Mouse (Mus musculus): ENCODE data around the gene Cep85l.

Gene Cep85l

GRCm38 (mm10) chr10:53379709-53380106 is at the start of gene Cep85l:
Gene Cep85l, minus strand, starts transcription at chr10:53379947.
- DNase-seq (ENCODE audit: extremely low spot score, low read depth, low spot score) = no peak

- no peak for DNase-seq (ENCODE audit: extremely low spot score, low read depth, low spot score)
These were observed 49.1 kb upstream of the Cep85l start for GRCm38 (mm10) chr10:53428695-53429447.

GRCm38 (mm10) chr10:53426524-53426923 is 46.8 kb upstream of the Cep85l start:
- DNase-seq (ENCODE audit: extremely low spot score, low read depth, low spot score) = no peak

GRCm38 (mm10) chr10:53423091-53423490 is 43.3 kb upstream of the Cep85l start:
- no peak for DNase-seq (ENCODE audit: extremely low spot score, low read depth, low spot score)

GRCm38 (mm10) chr10:53422206-53422605 is 42.5 kb upstream of the Cep85l start:
- no peak for DNase-seq (ENCODE audit: extremely low spot score, low read depth, low spot score)

- DNase-seq (ENCODE audit: extremely low spot score, low read depth, low spot score) = no peak
These were observed 41.9 kb upstream of the Cep85l start for GRCm38 (mm10) chr10:53421613-53422012.

GRCm38 (mm10) chr10:53420069-53420468 is 40.3 kb upstream of the Cep85l start:
- DNase-seq (ENCODE audit: extremely low spot score, low read depth, low spot score) = no peak

- DNase-seq (ENCODE audit: extremely low spot score, low read depth, low spot score) = no peak
These were observed 39.6 kb upstream of the Cep85l start for GRCm38 (mm10) chr10:53419139-53419935.

- no peak for DNase-seq (ENCODE audit: extremely low spot score, low read depth, low spot score)
These were observed 37.3 kb upstream of the Cep85l start for GRCm38 (mm10) chr10:53417015-53417414.

- no peak for DNase-seq (ENCODE audit: extremely low spot score, low read depth, low spot score)
These were observed 36.5 kb upstream of the Cep85l start for GRCm38 (mm10) chr10:53416152-53416712.

- no peak for DNase-seq (ENCODE audit: extremely low spot score, low read depth, low spot score)
These were observed 35.5 kb upstream of the Cep85l start for GRCm38 (mm10) chr10:53415252-53415651.

GRCm38 (mm10) chr10:53414092-53415085 is 34.6 kb upstream of the Cep85l start:
- DNase-seq (ENCODE audit: extremely low spot score, low read depth, low spot score) = no peak

GRCm38 (mm10) chr10:53412936-53413335 is 33.2 kb upstream of the Cep85l start:
- DNase-seq (ENCODE audit: extremely low spot score, low read depth, low spot score) = no peak

- DNase-seq (ENCODE audit: extremely low spot score, low read depth, low spot score) = no peak
These were observed 32.4 kb upstream of the Cep85l start for GRCm38 (mm10) chr10:53412165-53412564.

- no peak for DNase-seq (ENCODE audit: extremely low spot score, low read depth, low spot score)
These were observed 31.1 kb upstream of the Cep85l start for GRCm38 (mm10) chr10:53410831-53411230.

GRCm38 (mm10) chr10:53407422-53407821 is 27.7 kb upstream of the Cep85l start:
- no peak for DNase-seq (ENCODE audit: extremely low spot score, low read depth, low spot score)

- DNase-seq (ENCODE audit: extremely low spot score, low read depth, low spot score) = no peak
These were observed 27.1 kb upstream of the Cep85l start for GRCm38 (mm10) chr10:53406845-53407244.

GRCm38 (mm10) chr10:53402293-53402692 is 22.5 kb upstream of the Cep85l start:
- no peak for DNase-seq (ENCODE audit: extremely low spot score, low read depth, low spot score)

GRCm38 (mm10) chr10:53399053-53399452 is 19.3 kb upstream of the Cep85l start:
- DNase-seq (ENCODE audit: extremely low spot score, low read depth, low spot score) = no peak

- no peak for DNase-seq (ENCODE audit: extremely low spot score, low read depth, low spot score)
These were observed 18.8 kb upstream of the Cep85l start for GRCm38 (mm10) chr10:53398540-53398902.
